Mouse (Mus musculus) heart, adult 2 months (tissue): ENCODE data around the gene Gpr68.

ENCODE experiments used
- CTCF ChIP-seq: fragments of 200-600 bp; IDR thresholded peaks from 2 replicates; pipeline ENCODE4 v1.8.1; 2022; ENCODE audit warnings: antibody characterized with exemption, mild to moderate bottlenecking, moderate library complexity
- EP300 ChIP-seq: fragments of 200-500 bp; IDR thresholded peaks from 2 replicates; pipeline ENCODE4 v1.6.1; 2011; ENCODE audit warnings: low read depth, low read length, control low read depth; ENCODE audit not compliant: insufficient read depth
- POLR2A ChIP-seq: fragments of 200-500 bp; IDR thresholded peaks from 2 replicates; pipeline ENCODE4 v1.6.1; 2011; ENCODE audit warnings: mild to moderate bottlenecking, low read depth, low read length, control low read depth; ENCODE audit not compliant: insufficient read depth

GRCm38 (mm10) chr12:100865072-100865471, 42.9 kb downstream of the Gpr68 start:
- TF ChIP-seq EP300 = no peak
- TF ChIP-seq CTCF = no peak
- TF ChIP-seq POLR2A = no peak
